Mouse (Mus musculus) hindbrain, embryonic 15.5 days (tissue): ENCODE data around the gene Nprl2. TPM values are rescaled to one million over a fixed set of nuclear protein-coding genes. Genes with fewer than 3 reads are reported as not detected.

Source experiments
- ATAC-seq: fragments of 200-750 bp; cut with Nextera tagmentation; 2 replicates; pipeline ENCODE4 v1.8.0; 2017; ENCODE audit warnings: low read depth, moderate number of reproducible peaks, moderate TSS enrichment; ENCODE audit not compliant: low FRiP score
- H3K27ac ChIP-seq: fragments of 300-500 bp; sonication (generic); replicated peaks from 2 replicates; pipeline ENCODE4 v1.5.1; 2015; ENCODE audit warnings: mild to moderate bottlenecking, inconsistent platforms
- H3K27me3 ChIP-seq: fragments of 300-500 bp; sonication (generic); 2 replicates; pipeline ENCODE4 v1.6.1; 2015; ENCODE audit warnings: control low read depth, inconsistent platforms
- H3K36me3 ChIP-seq: fragments of 300-500 bp; sonication (generic); 2 replicates; pipeline ENCODE4 v1.6.1; 2015; ENCODE audit warnings: control low read depth, inconsistent platforms
- H3K4me1 ChIP-seq: fragments of 300-500 bp; sonication (generic); replicated peaks from 2 replicates; pipeline ENCODE4 v1.6.1; 2015; ENCODE audit warnings: control low read depth, inconsistent platforms
- H3K4me2 ChIP-seq: fragments of 300-500 bp; sonication (generic); 2 replicates; pipeline ENCODE4 v1.6.1; 2015; ENCODE audit warnings: moderate library complexity, mild to moderate bottlenecking, inconsistent platforms
- H3K4me3 ChIP-seq: fragments of 300-500 bp; sonication (generic); 2 replicates; pipeline ENCODE4 v1.5.1; 2015; ENCODE audit warnings: mild to moderate bottlenecking, inconsistent platforms
- H3K9ac ChIP-seq: fragments of 300-500 bp; sonication (generic); 2 replicates; pipeline ENCODE4 v1.6.1; 2015; ENCODE audit warnings: inconsistent platforms
- H3K9me3 ChIP-seq: fragments of 300-500 bp; sonication (generic); 2 replicates; pipeline ENCODE4 v1.6.1; 2016; ENCODE audit warnings: control low read depth, inconsistent platforms
- WGBS: fragments of 180-500 bp; shearing (Covaris S2); methylation state at CpG from one replicate; pipeline ENCODE4 v1.1.7; 2015; 5-methylcytosine and 5-hydroxymethylcytosine counted together
- polyA plus RNA-seq: library from polyadenylated mRNA; unstranded; fragments of >200 nt; fragmentation: Nextera tagmentation; extraction: Ambion mirVana; gene quantifications from 2 replicates; pipeline ENCODE4 v1.2.1, GENCODE M21; 2015

Nprl2 gene
- polyA plus RNA-seq: 69.2 and 70.2 TPM in 2 replicates

GRCm38 (mm10) chr9:107541474-107542351 lies at the start of gene Nprl2, which contains the start of gene Cyb561d2:
TSS of gene Nprl2 (plus strand) at chr9:107542226.
TSS of gene Cyb561d2 (minus strand) at chr9:107542193.
- peak within 1 kb of the TSS; percentile 82 for H3K27ac ChIP-seq
- H3K9ac ChIP-seq: peak within 1 kb of the TSS; percentile 63
- peak within 1 kb of the TSS; percentile 75 for H3K4me3 ChIP-seq
- peaks cover 46% of the 10 kb centered on the region for H3K36me3 ChIP-seq
- H3K9me3 ChIP-seq: no peaks in the 10 kb centered on the region
- H3K27me3 ChIP-seq: no peaks in the 10 kb centered on the region
- peaks cover 46% of the 10 kb centered on the region for H3K4me1 ChIP-seq
- peak; percentile 88 for ATAC-seq
- H3K4me2 ChIP-seq: peak within 1 kb of the TSS; percentile 72
- WGBS: under 1% methylated on average over 46 of the region's 46 CpGs

- Histone ChIP-seq H3K9me3 (no peaks in the 10 kb centered on the region), H3K27ac (no peak overlapping the region), H3K4me1 (0 out of 2 replicates have a peak, but pooled peaks cover 13% of the 10 kb centered on the region), H3K36me3 (no peaks in the 10 kb centered on the region), H3K9ac (no peak overlapping the region), H3K4me3 (no peak overlapping the region), H3K27me3 (no peaks in the 10 kb centered on the region), H3K4me2 (no peak overlapping the region)
- no peak for ATAC-seq
- 57% methylated on average over 1 of the region's 1 CpGs for WGBS
These were observed 48.5 kb upstream of the Nprl2 start for GRCm38 (mm10) chr9:107493511-107493910.

DNA sequence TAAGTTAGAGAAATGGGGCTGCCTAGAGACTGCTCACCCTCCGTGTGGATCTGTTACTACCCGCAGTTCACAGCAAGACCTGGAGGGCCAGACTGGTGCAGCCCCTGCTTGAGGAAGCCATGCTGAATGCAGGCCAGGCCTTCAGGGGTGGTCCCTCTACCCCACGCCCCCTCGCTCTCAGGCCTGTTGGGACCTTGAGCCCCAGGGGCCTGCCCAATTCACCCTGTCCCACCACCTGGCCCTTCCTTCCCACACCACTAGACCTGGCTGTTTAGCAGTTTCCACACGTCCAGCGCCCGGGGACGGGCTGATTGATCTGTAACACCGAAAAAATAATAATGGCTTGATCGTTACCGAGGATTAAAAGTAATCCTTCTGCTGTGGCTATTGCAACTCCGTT lies 47.8 kb upstream of the Nprl2 start:
- Histone ChIP-seq H3K36me3 (no peaks in the 10 kb centered on the region), H3K27ac (no peak overlapping the region), H3K9me3 (no peaks in the 10 kb centered on the region), H3K4me2 (no peak overlapping the region), H3K9ac (no peak overlapping the region), H3K27me3 (no peaks in the 10 kb centered on the region), H3K4me3 (no peak overlapping the region), H3K4me1 (0 out of 2 replicates have a peak, but pooled peaks cover 13% of the 10 kb centered on the region)
- 73% methylated on average over 12 of the region's 12 CpGs for WGBS
- ATAC-seq: no peak

DNA sequence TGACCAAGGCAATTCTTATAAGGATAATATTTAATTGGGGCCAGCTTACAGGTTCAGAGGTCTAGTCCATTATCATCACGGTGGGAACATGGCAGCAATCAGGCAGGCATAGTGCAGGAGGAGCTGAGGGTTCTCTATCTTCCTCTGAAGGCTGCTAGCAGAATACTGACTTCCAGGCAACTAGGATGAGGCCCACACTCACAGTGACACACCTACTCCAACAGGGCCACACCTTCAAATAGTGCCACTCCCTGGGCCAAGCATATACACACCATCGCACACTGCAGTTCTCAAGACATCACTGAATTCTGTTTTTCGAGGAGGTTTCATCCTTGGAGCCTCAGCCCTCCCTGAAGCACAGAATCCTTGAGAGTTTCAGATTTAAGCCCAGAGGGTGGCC lies 45.7 kb upstream of the Nprl2 start:
- ATAC-seq: no peak
- Histone ChIP-seq H3K9ac (no peak overlapping the region), H3K9me3 (no peaks in the 10 kb centered on the region), H3K4me1 (peaks cover 9% of the 10 kb centered on the region; the same call in 1 of the 2 replicates), H3K4me2 (no peak overlapping the region), H3K27me3 (no peaks in the 10 kb centered on the region), H3K4me3 (no peak overlapping the region), H3K27ac (no peak overlapping the region), H3K36me3 (no peaks in the 10 kb centered on the region)
- WGBS: 88% methylated on average over 3 of the region's 3 CpGs

- 86% methylated on average over 3 of the region's 3 CpGs for WGBS
- no peak overlapping the region for H3K4me2 ChIP-seq
- peak overlapping the region; percentile 2; the same call in 1 of the 2 replicates for H3K27ac ChIP-seq
- H3K27me3 ChIP-seq: no peaks in the 10 kb centered on the region
- no peaks in the 10 kb centered on the region for H3K36me3 ChIP-seq
- no peaks in the 10 kb centered on the region for H3K9me3 ChIP-seq
- no peak overlapping the region for H3K9ac ChIP-seq
- ATAC-seq: no peak
- H3K4me1 ChIP-seq: peaks cover 25% of the 10 kb centered on the region
- no peak overlapping the region for H3K4me3 ChIP-seq
These were observed 41.2 kb upstream of the Nprl2 start for GRCm38 (mm10) chr9:107500708-107501286.

GRCm38 (mm10) chr9:107502131-107502846 lies 39.7 kb upstream of the Nprl2 start:
- H3K27ac ChIP-seq: no peak overlapping the region
- no peak overlapping the region for H3K4me2 ChIP-seq
- ATAC-seq: no peak
- H3K4me1 ChIP-seq: peaks cover 31% of the 10 kb centered on the region
- 73% methylated on average over 12 of the region's 12 CpGs for WGBS
- no peak overlapping the region for H3K4me3 ChIP-seq
- H3K9ac ChIP-seq: no peak overlapping the region
- no peaks in the 10 kb centered on the region for H3K27me3 ChIP-seq
- H3K36me3 ChIP-seq: no peaks in the 10 kb centered on the region
- no peaks in the 10 kb centered on the region for H3K9me3 ChIP-seq

- H3K4me1 ChIP-seq: peaks cover 57% of the 10 kb centered on the region
- ATAC-seq: 0 out of 2 replicates have a peak, but pooled peaks have one; percentile 20
- WGBS: 41% methylated on average over 19 of the region's 19 CpGs
- H3K4me3 ChIP-seq: no peak overlapping the region
- H3K9ac ChIP-seq: no peak overlapping the region
- H3K27me3 ChIP-seq: no peaks in the 10 kb centered on the region
- H3K9me3 ChIP-seq: no peaks in the 10 kb centered on the region
- H3K36me3 ChIP-seq: no peaks in the 10 kb centered on the region
- no peak overlapping the region for H3K4me2 ChIP-seq
- peak overlapping the region; percentile 70 for H3K27ac ChIP-seq
These were observed 37.1 kb upstream of the Nprl2 start for GRCm38 (mm10) chr9:107504662-107505537.

DNA sequence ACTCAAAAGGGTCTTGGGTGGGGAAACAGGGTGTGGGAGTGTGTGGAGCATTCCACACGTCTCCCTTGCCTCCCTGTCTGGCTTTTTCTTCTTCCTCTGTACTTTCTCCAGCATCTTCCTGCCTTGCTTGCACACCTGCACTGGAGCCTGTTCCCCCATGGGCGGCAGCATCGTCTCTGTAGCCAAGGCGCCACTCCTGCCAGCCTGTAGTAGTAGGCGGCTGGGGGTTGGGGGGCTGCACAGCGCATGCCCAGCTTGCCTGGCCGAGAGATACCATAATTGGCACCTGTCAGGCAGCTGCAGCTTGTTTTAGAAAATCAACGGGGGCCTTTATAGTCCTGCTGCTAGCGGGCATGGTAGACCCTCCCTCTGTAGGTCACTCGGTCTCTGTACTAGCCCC lies 33.8 kb upstream of the Nprl2 start:
- no peak for ATAC-seq

GRCm38 (mm10) chr9:107510384-107511100 lies 31.5 kb upstream of the Nprl2 start:
- H3K4me3 ChIP-seq: no peak overlapping the region
- H3K27ac ChIP-seq: peak overlapping the region; percentile 63
- H3K9me3 ChIP-seq: no peaks in the 10 kb centered on the region
- ATAC-seq: no peak
- 70% methylated on average over 14 of the region's 14 CpGs for WGBS
- no peak overlapping the region for H3K9ac ChIP-seq
- H3K36me3 ChIP-seq: no peaks in the 10 kb centered on the region
- peaks cover 77% of the 10 kb centered on the region for H3K4me1 ChIP-seq
- H3K4me2 ChIP-seq: no peak overlapping the region
- no peaks in the 10 kb centered on the region for H3K27me3 ChIP-seq

More for the DNA sequence above, 33.8 kb upstream of the Nprl2 start:
- WGBS: 53% methylated on average over 10 of the region's 10 CpGs
- no peak overlapping the region for H3K4me3 ChIP-seq
- H3K4me2 ChIP-seq: no peak overlapping the region
- no peaks in the 10 kb centered on the region for H3K9me3 ChIP-seq
- H3K27ac ChIP-seq: 0 out of 2 replicates have a peak overlapping the region, but pooled peaks have one; percentile 3
- H3K4me1 ChIP-seq: peaks cover 85% of the 10 kb centered on the region
- H3K36me3 ChIP-seq: no peaks in the 10 kb centered on the region
- H3K27me3 ChIP-seq: no peaks in the 10 kb centered on the region
- H3K9ac ChIP-seq: no peak overlapping the region

DNA sequence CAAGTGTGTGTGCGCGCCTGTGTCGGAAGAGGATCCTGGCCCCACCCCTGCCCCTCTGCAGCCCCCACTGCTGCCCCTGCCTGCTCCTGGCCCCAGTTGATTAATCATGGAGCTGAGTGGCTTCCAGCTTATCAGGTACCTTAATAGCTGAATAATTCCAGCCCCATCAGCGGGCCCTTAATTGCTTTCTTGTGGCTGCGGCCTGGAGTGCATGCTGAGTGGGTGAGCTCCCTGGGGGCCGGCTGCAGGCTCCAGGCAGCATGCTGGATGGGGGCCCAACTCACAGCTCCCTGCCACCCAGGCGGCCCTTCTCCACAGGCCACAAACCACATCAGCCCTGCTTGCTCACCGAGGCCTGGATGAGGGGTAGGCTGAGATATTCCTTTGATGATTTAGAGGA lies 30.6 kb upstream of the Nprl2 start:
- no peak overlapping the region for H3K4me3 ChIP-seq
- peaks cover 70% of the 10 kb centered on the region for H3K4me1 ChIP-seq
- H3K36me3 ChIP-seq: no peaks in the 10 kb centered on the region
- no peak overlapping the region for H3K9ac ChIP-seq
- no peak overlapping the region for H3K4me2 ChIP-seq
- no peak for ATAC-seq
- no peaks in the 10 kb centered on the region for H3K27me3 ChIP-seq
- no peaks in the 10 kb centered on the region for H3K9me3 ChIP-seq
- H3K27ac ChIP-seq: peak overlapping the region; percentile 63
- WGBS: 32% methylated on average over 8 of the region's 8 CpGs

DNA sequence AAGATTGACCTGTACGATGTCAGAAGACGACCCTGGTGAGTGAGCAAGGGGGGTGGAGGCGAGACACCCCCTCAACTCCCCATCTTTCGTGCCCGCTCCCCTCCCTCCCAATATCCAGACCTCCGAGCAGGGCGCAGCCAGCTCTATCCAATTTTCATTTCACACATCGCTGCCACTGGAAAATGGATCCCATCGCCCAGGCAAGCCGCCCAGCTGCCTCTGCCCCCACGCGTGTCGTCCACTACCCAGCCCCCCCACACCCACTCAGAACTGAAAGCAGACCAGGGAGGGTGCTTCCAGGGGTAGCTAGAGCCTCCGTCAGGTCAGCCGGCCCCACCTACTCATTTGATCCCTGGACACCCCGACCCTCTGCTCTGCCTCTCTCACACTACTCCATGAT lies 29.7 kb upstream of the Nprl2 start:
- 41% methylated on average over 16 of the region's 16 CpGs for WGBS
- ATAC-seq: no peak
- no peak overlapping the region for H3K9ac ChIP-seq
- H3K4me2 ChIP-seq: no peak overlapping the region
- no peaks in the 10 kb centered on the region for H3K9me3 ChIP-seq
- peak overlapping the region; percentile 63 for H3K27ac ChIP-seq
- H3K27me3 ChIP-seq: no peaks in the 10 kb centered on the region
- H3K4me3 ChIP-seq: no peak overlapping the region
- peaks cover 67% of the 10 kb centered on the region for H3K4me1 ChIP-seq
- H3K36me3 ChIP-seq: no peaks in the 10 kb centered on the region
